Mouse (Mus musculus) embryonic fibroblast, embryonic 13.5 days (primary cell): ENCODE results near the gene Lrmp.

Experiments used
- CTCF ChIP-seq: IDR thresholded peaks from 2 replicates; pipeline ENCODE4 v1.5.1; 2011; ENCODE audit warnings: mild to moderate bottlenecking, control low read depth, low read length, moderate library complexity, borderline replicate concordance; ENCODE audit not compliant: insufficient read depth
- POLR2A ChIP-seq: IDR thresholded peaks from 2 replicates; pipeline ENCODE4 v1.6.1; 2011; ENCODE audit warnings: low read depth, mild to moderate bottlenecking, control low read depth, low read length, moderate library complexity

- TF ChIP-seq CTCF (no peak), POLR2A (no peak)
These were observed 19.8 kb downstream of the Lrmp start for GRCm38 (mm10) chr6:145135295-145135694.
